Mouse (Mus musculus): ENCODE measurements around the gene Tbl3. TPM values are rescaled to one million over a fixed set of nuclear protein-coding genes. Genes with fewer than 3 reads are reported as not detected.

Gene Tbl3
- polyA plus RNA-seq (2012; rRNA removed) = 56.1 and 56.2 TPM in 2 replicates

GRCm38 (mm10) chr17:24706982-24707800 lies at the start of gene Tbl3:
Gene Tbl3, minus strand, starts transcription at chr17:24707660.
- peak; percentile 88 to 97 for DNase-seq (ENCODE audit: extremely low spot score in 1 of 2, low spot score in 1 of 2)

GRCm38 (mm10) chr17:24752415-24753394 lies 45.2 kb upstream of the Tbl3 start, which contains the start of gene Hs3st6:
Gene Hs3st6, plus strand, starts transcription at chr17:24752988.
- no peak for DNase-seq (ENCODE audit: extremely low spot score in 1 of 2, low spot score in 1 of 2)

- no peak for DNase-seq (ENCODE audit: extremely low spot score in 1 of 2, low spot score in 1 of 2)
Observed at GRCm38 (mm10) chr17:24751528-24751927, 44.1 kb upstream of the Tbl3 start.

- DNase-seq (ENCODE audit: extremely low spot score in 1 of 2, low spot score in 1 of 2) = no peak
Observed at GRCm38 (mm10) chr17:24746986-24747385, 39.5 kb upstream of the Tbl3 start.

GRCm38 (mm10) chr17:24745526-24746497 lies 38.4 kb upstream of the Tbl3 start:
- DNase-seq (ENCODE audit: extremely low spot score in 1 of 2, low spot score in 1 of 2) = peak; percentile 71 to 94

GRCm38 (mm10) chr17:24744381-24744780 lies 36.9 kb upstream of the Tbl3 start:
- DNase-seq (ENCODE audit: extremely low spot score in 1 of 2, low spot score in 1 of 2) = no peak

- no peak for DNase-seq (ENCODE audit: extremely low spot score in 1 of 2, low spot score in 1 of 2)
Observed at GRCm38 (mm10) chr17:24743896-24744295, 36.4 kb upstream of the Tbl3 start.

GRCm38 (mm10) chr17:24742307-24742706 lies 34.8 kb upstream of the Tbl3 start:
- no peak for DNase-seq (ENCODE audit: extremely low spot score in 1 of 2, low spot score in 1 of 2)

- DNase-seq (ENCODE audit: extremely low spot score in 1 of 2, low spot score in 1 of 2) = no peak
Observed at GRCm38 (mm10) chr17:24739926-24740325, 32.5 kb upstream of the Tbl3 start.

GRCm38 (mm10) chr17:24738238-24738637 lies 30.8 kb upstream of the Tbl3 start:
- no peak for DNase-seq (ENCODE audit: extremely low spot score in 1 of 2, low spot score in 1 of 2)

- DNase-seq (ENCODE audit: extremely low spot score in 1 of 2, low spot score in 1 of 2) = no peak
Observed at GRCm38 (mm10) chr17:24737135-24737810, 29.8 kb upstream of the Tbl3 start.

- DNase-seq (ENCODE audit: extremely low spot score in 1 of 2, low spot score in 1 of 2) = peak; percentile 91 to 95
Observed at GRCm38 (mm10) chr17:24736330-24737051, 29.0 kb upstream of the Tbl3 start, which contains the start of gene Msrb1. Gene Msrb1, plus strand, starts transcription at chr17:24736642.

- no peak for DNase-seq (ENCODE audit: extremely low spot score in 1 of 2, low spot score in 1 of 2)
Observed at GRCm38 (mm10) chr17:24735446-24735845, 28.0 kb upstream of the Tbl3 start.

- DNase-seq (ENCODE audit: extremely low spot score in 1 of 2, low spot score in 1 of 2) = no peak
Observed at GRCm38 (mm10) chr17:24734513-24734912, 27.1 kb upstream of the Tbl3 start.

GRCm38 (mm10) chr17:24733434-24734050 lies 26.1 kb upstream of the Tbl3 start:
- DNase-seq (ENCODE audit: extremely low spot score in 1 of 2, low spot score in 1 of 2) = no peak

- no peak for DNase-seq (ENCODE audit: extremely low spot score in 1 of 2, low spot score in 1 of 2)
Observed at GRCm38 (mm10) chr17:24732233-24732935, 24.9 kb upstream of the Tbl3 start.

GRCm38 (mm10) chr17:24730787-24731186 lies 23.3 kb upstream of the Tbl3 start:
- no peak for DNase-seq (ENCODE audit: extremely low spot score in 1 of 2, low spot score in 1 of 2)

- DNase-seq (ENCODE audit: extremely low spot score in 1 of 2, low spot score in 1 of 2) = no peak
Observed at GRCm38 (mm10) chr17:24729067-24729466, 21.6 kb upstream of the Tbl3 start.

All from frontal cortex, adult 2 months (tissue).